Mouse (Mus musculus): ENCODE measurements around the gene Dph1. TPM values are rescaled to one million over a fixed set of nuclear protein-coding genes. Genes with fewer than 3 reads are reported as not detected.

Gene Dph1
- polyA plus RNA-seq, 1 experiment, result not detected

GRCm38 (mm10) chr11:75161417-75162008 is 29.5 kb downstream of the Dph1 start:
- Histone ChIP-seq H3K4me1 (ENCODE audit: control insufficient read depth, insufficient read depth, low read length) (peaks cover 10% of the 10 kb centered on the region), H3K27ac (ENCODE audit: insufficient read depth, low read depth, low read length) (no peak overlapping the region), H3K4me3 (ENCODE audit: insufficient read depth, low read depth, low read length) (no peak overlapping the region)
- TF ChIP-seq POLR2A (IDR thresholded peaks at IDR 0.05; ENCODE audit: insufficient read depth, low read depth, low read length) (no peak), CTCF (IDR thresholded peaks at IDR 0.05; ENCODE audit: insufficient read depth, low read depth, low read length) (no peak)
- WGBS, result 77% methylated on average over 4 of the region's 4 CpGs

DNA sequence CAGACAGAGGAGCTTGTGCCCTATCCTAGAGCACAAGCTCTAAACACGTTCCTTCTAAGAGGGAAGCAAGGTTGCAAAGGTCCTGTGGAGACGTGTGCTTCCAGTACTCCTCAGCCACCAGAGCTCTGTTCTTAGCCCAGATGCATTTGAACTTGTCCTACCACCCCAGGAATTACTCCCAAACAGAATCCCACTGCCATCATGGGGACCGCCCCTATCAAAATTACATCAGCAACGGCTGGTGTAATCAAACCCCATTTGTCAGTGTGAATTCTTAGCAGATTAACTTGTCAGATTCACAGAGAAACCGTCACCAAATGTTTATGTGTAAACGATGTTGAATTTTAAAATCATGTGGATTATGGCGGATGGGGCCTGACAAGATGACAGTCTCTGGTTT is 30.1 kb downstream of the Dph1 start:
- WGBS, result 83% methylated on average over 7 of the region's 7 CpGs
- H3K4me3 ChIP-seq (ENCODE audit: insufficient read depth, low read depth, low read length), result no peak overlapping the region
- no peak overlapping the region for H3K27ac ChIP-seq (ENCODE audit: insufficient read depth, low read depth, low read length)
- peaks cover 11% of the 10 kb centered on the region for H3K4me1 ChIP-seq (ENCODE audit: control insufficient read depth, insufficient read depth, low read length)
- TF ChIP-seq POLR2A (IDR thresholded peaks at IDR 0.05; ENCODE audit: insufficient read depth, low read depth, low read length) (no peak), CTCF (IDR thresholded peaks at IDR 0.05; ENCODE audit: insufficient read depth, low read depth, low read length) (no peak)

DNA sequence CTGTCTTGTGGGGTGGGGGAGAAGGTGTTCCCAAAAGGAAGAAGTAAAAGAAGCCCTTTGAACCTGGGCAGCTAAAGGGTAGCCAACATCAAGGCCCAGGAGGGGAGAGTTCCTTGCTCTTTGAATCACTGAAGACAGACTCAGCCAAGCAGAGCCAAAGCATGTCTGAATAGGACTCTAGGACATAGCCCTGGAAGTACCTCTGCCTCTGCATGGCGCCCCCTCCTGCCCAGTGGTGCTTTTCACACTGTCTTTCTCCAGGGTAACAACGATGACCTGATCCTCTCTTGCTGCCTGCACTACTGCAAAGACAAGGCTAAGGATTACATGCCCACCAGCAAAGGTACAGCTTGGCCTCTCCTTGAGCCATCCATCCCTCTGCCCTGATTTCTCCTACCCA is 31.5 kb downstream of the Dph1 start:
- peaks cover 8% of the 10 kb centered on the region for H3K4me1 ChIP-seq (ENCODE audit: control insufficient read depth, insufficient read depth, low read length)
- TF ChIP-seq CTCF (IDR thresholded peaks at IDR 0.05; ENCODE audit: insufficient read depth, low read depth, low read length) (no peak), POLR2A (IDR thresholded peaks at IDR 0.05; ENCODE audit: insufficient read depth, low read depth, low read length) (no peak)
- 75% methylated on average over 2 of the region's 2 CpGs for WGBS
- no peak overlapping the region for H3K27ac ChIP-seq (ENCODE audit: insufficient read depth, low read depth, low read length)
- H3K4me3 ChIP-seq (ENCODE audit: insufficient read depth, low read depth, low read length), result no peak overlapping the region

DNA sequence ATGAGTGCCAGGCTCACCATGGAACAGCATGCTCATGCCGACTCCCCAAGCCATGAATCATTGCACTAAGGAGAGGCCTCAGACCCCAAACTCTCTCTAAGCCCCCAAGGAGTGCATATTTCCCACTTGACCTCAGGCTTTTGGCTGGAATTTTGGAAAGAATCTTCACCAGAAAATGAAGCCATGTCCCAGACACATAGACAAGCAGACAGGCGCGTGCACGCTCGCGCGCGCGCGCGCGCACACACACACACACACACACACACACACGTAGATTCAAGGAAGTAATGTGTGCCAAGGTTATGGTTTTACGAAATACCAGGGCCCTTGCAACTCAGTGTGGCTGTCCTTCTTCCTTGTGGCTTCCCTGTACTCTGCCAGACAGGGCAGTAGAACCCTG is 32.6 kb downstream of the Dph1 start:
- TF ChIP-seq POLR2A (IDR thresholded peaks at IDR 0.05; ENCODE audit: insufficient read depth, low read depth, low read length) (no peak), CTCF (IDR thresholded peaks at IDR 0.05; ENCODE audit: insufficient read depth, low read depth, low read length) (no peak)
- WGBS, result 94% methylated on average over 14 of the region's 14 CpGs
- Histone ChIP-seq H3K4me3 (ENCODE audit: insufficient read depth, low read depth, low read length) (no peak overlapping the region), H3K4me1 (ENCODE audit: control insufficient read depth, insufficient read depth, low read length) (peaks cover 8% of the 10 kb centered on the region), H3K27ac (ENCODE audit: insufficient read depth, low read depth, low read length) (no peak overlapping the region)

GRCm38 (mm10) chr11:75157901-75158300 is 33.1 kb downstream of the Dph1 start:
- TF ChIP-seq POLR2A (IDR thresholded peaks at IDR 0.05; ENCODE audit: insufficient read depth, low read depth, low read length) (no peak), CTCF (IDR thresholded peaks at IDR 0.05; ENCODE audit: insufficient read depth, low read depth, low read length) (no peak)
- WGBS, result 81% methylated on average over 2 of the region's 2 CpGs
- no peak overlapping the region for H3K4me3 ChIP-seq (ENCODE audit: insufficient read depth, low read depth, low read length)
- no peak overlapping the region for H3K27ac ChIP-seq (ENCODE audit: insufficient read depth, low read depth, low read length)
- peaks cover 8% of the 10 kb centered on the region for H3K4me1 ChIP-seq (ENCODE audit: control insufficient read depth, insufficient read depth, low read length)

DNA sequence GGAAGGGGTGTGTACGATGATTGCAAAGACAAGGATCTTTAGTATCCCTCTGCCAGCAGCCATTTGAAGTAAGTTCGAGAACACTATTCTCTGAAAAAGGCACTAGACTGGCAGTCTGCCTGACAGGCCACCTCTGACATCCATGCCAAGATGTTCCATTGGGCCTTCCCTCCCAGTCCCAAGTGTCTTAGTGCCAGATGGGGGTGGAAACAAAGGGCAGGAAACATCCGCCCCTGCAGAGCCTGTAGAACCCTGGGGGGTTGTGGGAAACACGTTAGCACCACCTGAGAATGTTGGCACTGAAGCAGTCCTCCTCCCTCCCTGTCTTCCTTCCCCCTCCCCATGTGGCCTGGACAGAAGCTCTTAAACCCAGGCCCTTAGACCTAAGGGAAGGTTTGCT is 34.0 kb downstream of the Dph1 start:
- H3K27ac ChIP-seq (ENCODE audit: insufficient read depth, low read depth, low read length), result no peak overlapping the region
- no peak for TF ChIP-seq CTCF (IDR thresholded peaks at IDR 0.05; ENCODE audit: insufficient read depth, low read depth, low read length)
- no peak for TF ChIP-seq POLR2A (IDR thresholded peaks at IDR 0.05; ENCODE audit: insufficient read depth, low read depth, low read length)
- WGBS, result 52% methylated on average over 4 of the region's 4 CpGs

DNA sequence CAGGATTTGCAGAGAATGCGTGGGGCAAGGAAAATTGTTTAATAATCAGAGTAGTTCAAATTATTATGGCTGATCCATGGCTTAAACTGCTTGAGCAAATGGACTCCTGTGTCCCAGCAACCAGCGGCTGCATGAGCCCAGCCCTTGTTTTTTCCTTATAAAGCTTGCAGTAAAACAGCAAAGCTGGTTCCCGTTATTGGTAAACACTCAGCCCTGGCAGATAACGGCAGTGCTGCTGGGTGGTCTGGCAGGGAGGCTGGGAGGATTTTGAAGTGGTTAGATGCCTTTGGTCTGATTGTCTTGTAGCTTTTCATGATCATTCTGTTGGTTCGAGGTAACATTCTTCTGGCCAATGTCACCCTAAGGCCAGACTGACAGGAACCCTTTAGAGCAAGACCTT is 34.6 kb downstream of the Dph1 start:
- H3K4me3 ChIP-seq (ENCODE audit: insufficient read depth, low read depth, low read length), result no peak overlapping the region
- H3K27ac ChIP-seq (ENCODE audit: insufficient read depth, low read depth, low read length), result no peak overlapping the region
- H3K4me1 ChIP-seq (ENCODE audit: control insufficient read depth, insufficient read depth, low read length), result peaks cover 8% of the 10 kb centered on the region
- 62% methylated on average over 5 of the region's 5 CpGs for WGBS
- TF ChIP-seq POLR2A (IDR thresholded peaks at IDR 0.05; ENCODE audit: insufficient read depth, low read depth, low read length) (no peak), CTCF (IDR thresholded peaks at IDR 0.05; ENCODE audit: insufficient read depth, low read depth, low read length) (no peak)

More for the DNA sequence above, 34.0 kb downstream of the Dph1 start:
- Histone ChIP-seq H3K4me3 (ENCODE audit: insufficient read depth, low read depth, low read length) (no peak overlapping the region), H3K4me1 (ENCODE audit: control insufficient read depth, insufficient read depth, low read length) (peaks cover 8% of the 10 kb centered on the region)

- no peak overlapping the region for H3K4me3 ChIP-seq (ENCODE audit: insufficient read depth, low read depth, low read length)
- 75% methylated on average over 6 of the region's 6 CpGs for WGBS
- peaks cover 8% of the 10 kb centered on the region for H3K4me1 ChIP-seq (ENCODE audit: control insufficient read depth, insufficient read depth, low read length)
- TF ChIP-seq POLR2A (IDR thresholded peaks at IDR 0.05; ENCODE audit: insufficient read depth, low read depth, low read length), result no peak
- no peak for TF ChIP-seq CTCF (IDR thresholded peaks at IDR 0.05; ENCODE audit: insufficient read depth, low read depth, low read length)
- 0 out of 2 replicates have a peak overlapping the region, but pooled peaks have one; percentile 37 for H3K27ac ChIP-seq (ENCODE audit: insufficient read depth, low read depth, low read length)
Observed at GRCm38 (mm10) chr11:75155985-75156384, 35.1 kb downstream of the Dph1 start.

GRCm38 (mm10) chr11:75154053-75154585 is 36.9 kb downstream of the Dph1 start:
- H3K4me3 ChIP-seq (ENCODE audit: insufficient read depth, low read depth, low read length), result no peak overlapping the region
- no peak overlapping the region for H3K27ac ChIP-seq (ENCODE audit: insufficient read depth, low read depth, low read length)
- peaks cover 8% of the 10 kb centered on the region for H3K4me1 ChIP-seq (ENCODE audit: control insufficient read depth, insufficient read depth, low read length)
- no peak for TF ChIP-seq CTCF (IDR thresholded peaks at IDR 0.05; ENCODE audit: insufficient read depth, low read depth, low read length)
- no peak for TF ChIP-seq POLR2A (IDR thresholded peaks at IDR 0.05; ENCODE audit: insufficient read depth, low read depth, low read length)
- 74% methylated on average over 6 of the region's 6 CpGs for WGBS

All from olfactory bulb, adult 2 months (tissue).